Mouse (Mus musculus) MEL (cell line): ENCODE data around the gene Mta1.

Experiments used
- BHLHE40 ChIP-seq: IDR thresholded peaks from 2 replicates; pipeline ENCODE4 v1.6.1; 2012; ENCODE audit warnings: low read depth, mild to moderate bottlenecking, inconsistent platforms, low read length, improper control_type of control experiment, borderline replicate concordance
- CTCF ChIP-seq, 3 experiments: IDR thresholded peaks in 2 of 3; conservative IDR thresholded peaks in 1 of 3; 2 replicates each; pipeline ENCODE4 v1.5.1; 2011 to 2012; ENCODE audit warnings: low read length in 3 of 3, low read depth in 2 of 3, mild to moderate bottlenecking in 2 of 3, improper control_type of control experiment in 1 of 3, inconsistent platforms in 1 of 3, mixed read lengths in 1 of 3, moderate library complexity in 1 of 3; ENCODE audit not compliant: control insufficient read depth in 1 of 3, insufficient read depth in 1 of 3, poor library complexity in 1 of 3, severe bottlenecking in 1 of 3
- JUND ChIP-seq: IDR thresholded peaks from 2 replicates; pipeline ENCODE4 v1.6.1; 2011; ENCODE audit warnings: low read depth, mild to moderate bottlenecking, improper control_type of control experiment, low read length
- KAT2A ChIP-seq: conservative IDR thresholded peaks from 2 replicates; pipeline ENCODE4 v1.6.1; 2012; ENCODE audit warnings: low read depth, low read length, improper control_type of control experiment, inconsistent platforms
- SIN3A ChIP-seq: IDR thresholded peaks from 2 replicates; pipeline ENCODE4 v1.6.1; 2012; ENCODE audit warnings: low read length, improper control_type of control experiment, inconsistent platforms
- TBP ChIP-seq: IDR thresholded peaks from 2 replicates; pipeline ENCODE4 v1.8.0; 2011; ENCODE audit warnings: low read depth, low read length, improper control_type of control experiment

GRCm38 (mm10) chr12:113103846-113104451 is 5.9 kb downstream of the Mta1 start:
- TF ChIP-seq CTCF (IDR thresholded peaks at IDR 0.05 in 2 of 3, conservative IDR thresholded peaks at IDR 0.05 in 1 of 3; ENCODE audit: control insufficient read depth in 1 of 3, insufficient read depth in 1 of 3, low read depth in 2 of 3, low read length in 3 of 3, poor library complexity in 1 of 3, severe bottlenecking in 1 of 3): peak in 1 of 3 experiments; percentile 64; a peak in 2 of 6 replicates
- no peak for TF ChIP-seq KAT2A
- no peak for TF ChIP-seq TBP
- TF ChIP-seq JUND: no peak
- TF ChIP-seq SIN3A: no peak
- TF ChIP-seq BHLHE40: no peak
